Mouse (Mus musculus): ENCODE data around the gene Glrx5. TPM values are rescaled to one million over a fixed set of nuclear protein-coding genes. Genes with fewer than 3 reads are reported as not detected.

Glrx5 gene
- total and polyA plus RNA-seq, 3 experiments, result 108 to 291 TPM; not detected in 1

DNA sequence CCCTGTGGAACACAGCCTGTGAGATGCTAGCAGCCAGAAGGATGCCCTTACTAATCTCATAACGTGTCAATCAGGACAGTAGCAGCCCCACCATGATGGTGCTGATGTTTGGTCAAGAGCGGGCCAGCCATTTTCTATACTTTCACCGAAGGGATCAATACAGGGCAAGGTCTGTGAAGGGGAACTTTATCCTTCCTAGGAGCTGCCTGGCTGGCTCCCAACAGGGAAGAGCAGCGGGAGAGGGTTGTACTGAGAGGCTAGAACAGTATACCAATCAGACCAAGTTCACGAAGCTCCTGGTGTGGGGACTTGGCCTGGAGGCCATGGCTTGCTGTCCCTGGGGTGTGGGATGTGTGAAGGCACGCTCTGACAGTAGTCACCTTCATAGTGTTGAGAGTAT is 22.8 kb downstream of the Glrx5 start:
- Histone ChIP-seq H3K27me3 (ENCODE audit: control insufficient read depth in 1 of 2, insufficient read depth in 2 of 2, low read length in 2 of 2) (no peaks in the 10 kb centered on the region), H3K9ac (ENCODE audit: control insufficient read depth, low read depth, low read length, poor library complexity, severe bottlenecking) (no peak overlapping the region), H3K4me1 (ENCODE audit: control insufficient read depth in 1 of 2, insufficient read depth in 2 of 2, low read length in 2 of 2) (no peaks in the 10 kb centered on the region), H3K27ac (ENCODE audit: control insufficient read depth, low read depth, low read length) (no peak overlapping the region), H3K36me3 (ENCODE audit: control insufficient read depth in 1 of 2, insufficient read depth in 2 of 2, low read length in 2 of 2) (no peaks in the 10 kb centered on the region), H3K79me2 (ENCODE audit: control insufficient read depth, insufficient read depth, low read length, poor library complexity) (no peaks in the 10 kb centered on the region), H3K4me3 (ENCODE audit: control insufficient read depth in 1 of 2, insufficient read depth in 1 of 2, low read depth in 2 of 2, low read length in 2 of 2) (no peak overlapping the region), H3K9me3 (replicated peaks; ENCODE audit: insufficient read depth, low read length) (no peaks in the 10 kb centered on the region)
- no peak for DNase-seq (ENCODE audit: low read depth, low spot score)
- TF ChIP-seq MEF2A (IDR thresholded peaks at IDR 0.05; ENCODE audit: extremely low read depth, insufficient replicate concordance, low read depth, low read length, poor library complexity, severe bottlenecking), result no peak
- no peak for TF ChIP-seq UBTF (IDR thresholded peaks at IDR 0.05; ENCODE audit: borderline replicate concordance, insufficient read depth, low read depth, low read length)
- no peak for TF ChIP-seq E2F4 (IDR thresholded peaks at IDR 0.05; ENCODE audit: borderline replicate concordance, low read depth, low read length)
- TF ChIP-seq RAD21 (IDR thresholded peaks at IDR 0.05; ENCODE audit: low read depth, low read length), result no peak
- no peak for TF ChIP-seq USF2 (IDR thresholded peaks at IDR 0.05; ENCODE audit: borderline replicate concordance in 1 of 2, insufficient read depth in 1 of 2, low read depth in 1 of 2, low read length in 2 of 2)

DNA sequence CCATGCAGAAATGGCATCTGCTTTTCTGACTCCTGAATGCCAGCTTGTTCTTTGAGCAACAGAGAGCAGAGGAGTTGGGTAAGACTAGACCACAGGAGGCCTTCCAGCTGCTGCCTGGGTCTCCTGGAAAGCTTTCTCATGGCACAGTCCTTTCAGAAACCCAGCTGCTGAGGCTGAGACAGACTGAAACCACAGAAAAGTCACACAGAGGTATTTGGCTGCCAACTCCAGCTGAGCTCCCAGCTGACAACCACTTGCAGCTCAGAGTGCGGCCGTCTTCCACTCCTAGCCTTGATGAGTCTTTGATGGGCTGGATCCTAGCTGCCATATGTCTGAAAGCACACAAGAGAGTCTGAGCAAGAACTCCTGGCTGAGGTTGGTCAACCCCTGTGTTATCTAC is 27.5 kb downstream of the Glrx5 start:
- H3K79me2 ChIP-seq (ENCODE audit: control insufficient read depth, insufficient read depth, low read length, poor library complexity), result no peaks in the 10 kb centered on the region
- H3K9me3 ChIP-seq (replicated peaks; ENCODE audit: insufficient read depth, low read length), result no peaks in the 10 kb centered on the region
- TF ChIP-seq MEF2A (IDR thresholded peaks at IDR 0.05; ENCODE audit: extremely low read depth, insufficient replicate concordance, low read depth, low read length, poor library complexity, severe bottlenecking) (no peak), POLR2AphosphoS5 (IDR thresholded peaks at IDR 0.05; ENCODE audit: borderline replicate concordance, low read depth, low read length) (no peak), E2F4 (IDR thresholded peaks at IDR 0.05; ENCODE audit: borderline replicate concordance, low read depth, low read length) (no peak), USF1 (IDR thresholded peaks at IDR 0.05; ENCODE audit: low read depth, low read length) (no peak), KAT2A (conservative IDR thresholded peaks at IDR 0.05; ENCODE audit: low read depth, low read length) (no peak), GABPA (IDR thresholded peaks at IDR 0.05; ENCODE audit: low read depth, low read length) (no peak), MAX (IDR thresholded peaks at IDR 0.05; ENCODE audit: low read length) (no peak), EP300 (IDR thresholded peaks at IDR 0.05; ENCODE audit: low read depth in 1 of 2, low read length in 2 of 2) (no peak), POLR2AphosphoS2 (IDR thresholded peaks at IDR 0.05; ENCODE audit: low read length) (no peak), UBTF (IDR thresholded peaks at IDR 0.05; ENCODE audit: borderline replicate concordance, insufficient read depth, low read depth, low read length) (no peak), TCF12 (IDR thresholded peaks at IDR 0.05; ENCODE audit: low read depth, low read length) (no peak), NELFE (IDR thresholded peaks at IDR 0.05; ENCODE audit: low read depth, low read length) (no peak)
- no peak overlapping the region for H3K9ac ChIP-seq (ENCODE audit: control insufficient read depth, low read depth, low read length, poor library complexity, severe bottlenecking)
- H3K36me3 ChIP-seq (ENCODE audit: control insufficient read depth in 1 of 2, insufficient read depth in 2 of 2, low read length in 2 of 2), result no peaks in the 10 kb centered on the region
- DNase-seq (ENCODE audit: low read depth, low spot score), result no peak
- H3K4me1 ChIP-seq (ENCODE audit: control insufficient read depth in 1 of 2, insufficient read depth in 2 of 2, low read length in 2 of 2), result no peaks in the 10 kb centered on the region
- no peak overlapping the region for H3K4me3 ChIP-seq (ENCODE audit: control insufficient read depth in 1 of 2, insufficient read depth in 1 of 2, low read depth in 2 of 2, low read length in 2 of 2)
- H3K27me3 ChIP-seq (ENCODE audit: control insufficient read depth in 1 of 2, insufficient read depth in 2 of 2, low read length in 2 of 2), result no peaks in the 10 kb centered on the region
- H3K27ac ChIP-seq (ENCODE audit: control insufficient read depth, low read depth, low read length), result no peak overlapping the region
